Mouse (Mus musculus) lung, postnatal 25 days (tissue): ENCODE results near the gene Ier3.
A peak's percentile ranks its signal among the peaks of the same experiment; 100 is the strongest.

Source experiments
- DNase-seq: peaks from one replicate; pipeline ENCODE4 v3.0.0; 2022; ENCODE audit warnings: low spot score

Gene Ier3

DNA sequence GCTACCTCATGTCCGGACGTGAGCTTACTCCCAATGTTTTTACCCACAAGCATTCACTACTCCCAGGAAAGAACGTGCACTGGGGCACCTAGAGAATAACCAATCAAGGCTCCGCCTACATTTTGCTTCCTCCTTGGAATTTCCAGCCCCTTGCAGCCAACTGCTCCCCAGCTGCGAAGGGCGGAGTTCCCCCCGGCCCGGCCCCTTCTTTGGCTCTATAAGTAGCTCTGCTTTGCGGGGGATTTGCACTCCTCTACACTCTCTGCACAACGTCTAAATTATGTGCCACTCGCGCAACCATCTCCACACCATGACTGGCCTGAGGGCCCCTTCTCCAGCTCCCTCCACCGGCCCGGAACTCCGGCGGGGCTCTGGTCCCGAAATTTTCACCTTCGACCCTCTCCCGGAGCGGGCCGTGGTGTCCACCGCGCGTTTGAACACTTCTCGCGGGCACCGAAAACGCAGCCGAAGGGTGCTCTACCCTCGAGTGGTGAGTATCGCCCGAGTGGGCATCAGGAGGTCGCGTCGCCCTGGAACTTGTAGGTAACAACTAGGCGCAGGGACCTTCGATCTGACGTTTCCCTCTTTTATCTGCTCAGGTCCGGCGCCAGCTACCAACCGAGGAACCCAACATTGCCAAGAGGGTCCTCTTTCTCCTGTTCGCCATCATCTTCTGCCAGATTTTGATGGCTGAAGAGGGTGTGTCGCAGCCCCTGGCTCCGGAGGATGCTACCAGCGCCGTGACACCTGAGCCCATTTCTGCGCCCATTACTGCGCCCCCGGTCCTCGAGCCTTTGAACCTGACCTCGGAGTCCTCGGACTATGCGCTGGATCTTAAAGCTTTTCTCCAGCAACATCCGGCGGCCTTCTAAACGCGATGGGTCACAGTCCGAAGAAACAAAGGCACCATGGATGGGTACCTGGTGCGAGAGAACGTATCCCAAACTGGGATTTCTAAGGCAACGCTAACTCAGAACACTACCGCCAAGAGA, at the start of gene Ier3:
Gene Ier3, plus strand, starts transcription at position 246 of the 992 bp plus-strand sequence.
- DNase-seq = peak; percentile 96

DNA sequence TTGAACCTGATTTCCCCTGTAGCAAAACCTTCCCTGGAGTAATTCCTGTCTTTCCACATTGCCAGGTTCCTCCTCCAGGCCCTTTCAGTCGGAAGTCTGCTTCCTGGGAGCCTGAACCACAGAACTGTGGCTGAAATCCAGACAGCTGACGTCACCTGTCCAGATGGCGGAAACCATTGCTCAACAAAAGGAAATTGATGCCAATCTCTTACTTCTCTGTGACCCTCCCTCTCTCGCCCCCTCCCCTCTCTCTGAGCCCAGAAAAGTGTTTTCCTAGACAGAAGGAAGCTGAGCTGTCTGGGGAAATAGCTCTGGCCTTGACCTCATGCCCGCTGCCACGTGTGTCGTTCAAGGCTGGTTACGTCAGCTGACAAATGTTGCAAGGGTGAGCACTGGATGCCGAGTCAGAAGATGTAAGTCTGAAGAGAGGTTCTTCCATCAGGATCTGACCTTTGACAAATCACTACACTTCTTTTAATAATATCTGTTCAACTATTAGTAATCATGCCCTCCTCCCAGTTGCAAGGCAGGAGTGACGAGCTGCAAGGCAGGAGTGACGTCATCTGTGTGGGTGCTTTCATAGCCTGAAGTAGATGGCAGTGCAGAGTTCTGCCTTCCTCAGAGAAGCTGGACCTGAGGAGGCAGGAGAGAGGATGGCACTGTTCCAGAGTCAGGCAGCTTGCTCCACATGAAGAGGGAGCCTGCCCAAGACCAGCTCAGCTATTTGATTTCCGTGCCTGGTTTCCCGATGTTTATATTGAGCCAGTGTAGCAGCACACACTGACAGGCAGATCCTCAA, 44.5 kb upstream of the Ier3 start:
- peak; percentile 87 for DNase-seq

GRCm38 (mm10) chr17:35778965-35779364, 42.5 kb upstream of the Ier3 start:
- no peak for DNase-seq

GRCm38 (mm10) chr17:35779466-35780205, 41.8 kb upstream of the Ier3 start:
- DNase-seq = peak; percentile 78

- no peak for DNase-seq
Observed at GRCm38 (mm10) chr17:35780362-35780761, 41.1 kb upstream of the Ier3 start.

DNA sequence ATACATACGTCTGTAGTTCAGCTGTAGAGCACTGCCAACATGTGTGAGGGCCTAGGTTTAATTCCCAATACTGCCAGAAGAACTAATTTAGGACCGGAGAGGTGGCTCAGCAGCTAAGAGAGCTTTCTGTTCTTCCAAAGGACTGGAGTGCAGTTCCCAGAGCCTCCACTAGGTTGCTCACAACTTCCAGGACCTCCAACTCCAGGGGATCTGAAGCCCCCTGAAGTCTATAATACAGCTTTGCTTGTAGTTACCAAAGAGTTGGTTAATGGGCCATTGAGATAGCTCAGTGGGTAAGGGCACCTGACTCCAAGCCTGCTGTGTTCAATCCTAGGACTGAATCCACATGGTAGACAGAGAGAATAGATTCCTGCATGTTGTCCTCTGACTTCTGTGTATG, 39.1 kb upstream of the Ier3 start:
- DNase-seq = no peak

DNA sequence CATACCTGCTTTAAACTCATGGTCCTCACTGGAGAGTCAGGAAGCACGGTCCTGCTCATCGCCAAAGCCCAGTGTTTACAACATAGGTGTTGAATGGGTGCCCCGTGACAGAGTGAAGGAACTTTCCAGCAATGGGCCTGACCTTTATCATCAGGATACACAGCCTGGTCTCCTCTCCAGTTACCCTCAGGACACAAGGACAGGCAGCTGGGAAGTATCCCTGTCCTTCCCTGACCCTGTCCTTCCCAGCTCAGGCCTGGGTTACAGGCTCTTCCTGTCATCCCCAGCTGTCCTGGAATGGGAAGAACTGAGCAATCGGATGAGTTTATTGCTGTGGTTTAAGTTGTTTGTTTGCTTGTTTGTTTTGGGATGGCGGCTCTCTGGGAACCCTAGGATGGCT, 38.6 kb upstream of the Ier3 start:
- no peak for DNase-seq

- DNase-seq = peak; percentile 57
Observed at GRCm38 (mm10) chr17:35783944-35784343, 37.5 kb upstream of the Ier3 start.

GRCm38 (mm10) chr17:35785140-35785539, 36.3 kb upstream of the Ier3 start:
- no peak for DNase-seq

DNA sequence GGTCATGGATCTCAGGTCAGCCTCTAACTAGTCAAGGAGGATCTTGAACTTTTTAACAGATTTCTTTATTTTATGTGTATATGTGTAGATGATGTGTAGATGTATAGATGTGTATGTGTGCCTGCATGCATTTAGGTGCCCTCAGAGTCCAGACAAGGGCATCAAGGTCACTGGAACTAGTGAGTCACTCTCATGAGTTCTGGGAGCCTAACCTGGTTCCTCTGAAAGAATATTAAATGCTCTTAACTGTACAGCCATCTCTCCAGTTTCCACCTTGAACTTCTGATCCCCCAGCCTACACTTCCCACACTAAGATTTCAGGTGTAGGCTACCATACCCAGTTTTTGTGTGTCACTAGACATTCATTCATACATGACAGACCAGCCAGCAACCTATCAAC, 34.0 kb upstream of the Ier3 start:
- DNase-seq = no peak

DNA sequence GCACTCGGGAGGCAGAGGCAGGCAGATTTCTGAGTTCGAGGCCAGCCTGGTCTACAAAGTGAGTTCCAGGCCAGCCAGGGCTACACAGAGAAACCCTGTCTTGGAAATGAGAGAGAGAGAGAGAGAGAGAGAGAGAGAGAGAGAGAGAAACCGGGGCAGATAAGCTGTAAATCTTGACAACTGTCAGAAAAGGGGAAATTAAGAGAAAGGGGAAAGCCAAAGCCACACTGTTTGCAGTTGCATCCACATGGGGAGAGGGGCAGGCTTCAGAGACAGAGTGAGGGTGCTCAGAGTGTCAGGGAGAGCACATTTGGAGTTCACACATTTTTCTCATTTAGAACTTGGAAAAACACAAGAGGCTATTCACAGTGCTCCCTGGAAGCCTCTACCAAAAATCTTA, 33.5 kb upstream of the Ier3 start:
- no peak for DNase-seq

- no peak for DNase-seq
Observed at GRCm38 (mm10) chr17:35790933-35791332, 30.6 kb upstream of the Ier3 start.

- no peak for DNase-seq
Observed at GRCm38 (mm10) chr17:35792837-35793236, 28.6 kb upstream of the Ier3 start.

DNA sequence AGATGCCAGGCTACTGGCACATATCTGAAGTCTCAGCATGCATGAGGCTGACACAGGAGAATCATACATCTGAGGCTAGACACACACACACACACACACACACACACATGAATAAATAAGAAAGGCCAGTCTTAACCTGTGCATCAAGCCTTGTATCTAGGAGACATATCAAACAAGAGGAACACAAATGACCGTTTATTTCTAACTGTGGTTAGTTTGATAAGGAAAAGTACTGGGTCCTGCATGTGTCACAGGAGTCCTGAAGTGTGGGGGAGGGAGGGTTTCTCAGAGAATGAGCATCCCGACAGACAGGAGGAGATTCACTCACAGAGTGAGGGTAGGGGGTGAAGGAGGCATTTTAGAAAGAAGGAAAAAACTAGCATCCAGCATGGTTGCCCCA, 26.4 kb upstream of the Ier3 start:
- no peak for DNase-seq

GRCm38 (mm10) chr17:35795656-35796055, 25.8 kb upstream of the Ier3 start:
- no peak for DNase-seq

- DNase-seq = no peak
Observed at GRCm38 (mm10) chr17:35796835-35797234, 24.6 kb upstream of the Ier3 start.

GRCm38 (mm10) chr17:35800905-35801304, 20.6 kb upstream of the Ier3 start:
- no peak for DNase-seq

- peak; percentile 80 for DNase-seq
Observed at GRCm38 (mm10) chr17:35803020-35803419, 18.5 kb upstream of the Ier3 start.

- peak; percentile 61 for DNase-seq
Observed at GRCm38 (mm10) chr17:35803858-35804399, 17.6 kb upstream of the Ier3 start.

GRCm38 (mm10) chr17:35808073-35808472, 13.4 kb upstream of the Ier3 start:
- peak; percentile 93 for DNase-seq

GRCm38 (mm10) chr17:35809395-35809794, 12.1 kb upstream of the Ier3 start:
- DNase-seq = no peak
